Mouse (Mus musculus): ENCODE results near the gene Nckap5.

- TF ChIP-seq POLR2A (IDR thresholded peaks at IDR 0.05; ENCODE audit: borderline replicate concordance, extremely low read depth, low read depth, low read length) (no peak), CTCF (IDR thresholded peaks at IDR 0.05; ENCODE audit: insufficient read depth, low read length) (no peak)
Observed at GRCm38 (mm10) chr1:126752247-126753037, 78.2 kb downstream of the Nckap5 start.
